Mouse (Mus musculus): ENCODE data around the gene Npas4. TPM values are rescaled to one million over a fixed set of nuclear protein-coding genes. Genes with fewer than 3 reads are reported as not detected.

Gene Npas4
- not detected in 2 replicates for polyA plus RNA-seq (2012; ENCODE audit: insufficient read depth, insufficient read length, missing spikeins)

GRCm38 (mm10) chr19:4990256-4990625 lies at the start of gene Npas4:
Gene Npas4, minus strand, starts transcription at chr19:4990316.
- Histone ChIP-seq H3K27ac (replicated peaks; ENCODE audit: low read depth, low read length) (no peak within 1 kb of the TSS), H3K4me1 (ENCODE audit: control insufficient read depth, insufficient read depth, insufficient read length, low read length) (0 out of 2 replicates have a peak, but pooled peaks cover 3% of the 10 kb centered on the region), H3K4me3 (ENCODE audit: insufficient read depth, low read depth, low read length) (no peak within 1 kb of the TSS)

DNA sequence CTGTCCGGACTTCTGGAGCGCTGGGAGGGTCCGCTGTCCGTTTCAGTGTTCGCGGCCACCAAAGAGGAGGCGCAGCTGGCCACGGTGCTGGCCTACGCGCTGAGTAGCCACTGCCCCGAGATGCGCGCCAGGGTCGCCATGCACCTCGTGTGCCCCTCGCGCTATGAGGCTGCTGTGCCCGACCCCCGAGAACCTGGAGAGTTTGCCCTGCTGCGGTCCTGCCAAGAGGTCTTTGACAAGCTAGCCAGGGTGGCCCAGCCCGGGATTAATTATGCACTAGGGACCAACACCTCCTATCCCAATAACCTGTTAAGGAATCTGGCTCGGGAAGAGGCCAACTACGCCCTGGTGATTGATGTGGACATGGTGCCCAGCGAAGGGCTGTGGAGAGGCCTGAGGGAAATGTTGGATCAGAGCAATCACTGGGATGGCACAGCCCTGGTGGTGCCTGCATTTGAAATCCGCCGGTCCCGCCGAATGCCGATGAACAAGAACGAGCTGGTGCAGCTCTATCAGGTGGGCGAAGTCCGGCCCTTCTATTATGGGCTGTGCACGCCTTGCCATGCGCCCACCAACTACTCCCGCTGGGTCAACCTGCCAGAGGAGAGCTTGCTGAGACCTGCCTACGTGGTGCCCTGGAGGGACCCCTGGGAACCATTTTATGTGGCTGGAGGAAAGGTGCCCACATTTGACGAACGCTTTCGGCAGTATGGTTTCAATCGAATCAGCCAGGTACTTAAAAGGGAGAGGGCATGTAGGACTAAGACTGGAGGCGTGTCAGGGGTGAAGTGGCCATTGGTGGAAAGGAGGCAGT lies 49.4 kb upstream of the Npas4 start:
- H3K4me3 ChIP-seq (ENCODE audit: insufficient read depth, low read depth, low read length) = peak overlapping the region; percentile 73
- no peak overlapping the region for H3K27ac ChIP-seq (replicated peaks; ENCODE audit: low read depth, low read length)

GRCm38 (mm10) chr19:5038709-5039156 lies 48.6 kb upstream of the Npas4 start, which contains the start of the genes B4gat1 and AC124502.3:
Gene B4gat1, plus strand, starts transcription at chr19:5038826.
Gene AC124502.3, plus strand, starts transcription at chr19:5038891.
- Histone ChIP-seq H3K27ac (replicated peaks; ENCODE audit: low read depth, low read length) (no peak within 1 kb of the TSS), H3K4me1 (ENCODE audit: control insufficient read depth, insufficient read depth, insufficient read length, low read length) (peaks cover 8% of the 10 kb centered on the region), H3K4me3 (ENCODE audit: insufficient read depth, low read depth, low read length) (peak within 1 kb of the TSS; percentile 73)

More for the DNA sequence above, 49.4 kb upstream of the Npas4 start:
- H3K4me1 ChIP-seq (ENCODE audit: control insufficient read depth, insufficient read depth, insufficient read length, low read length) = peaks cover 8% of the 10 kb centered on the region

DNA sequence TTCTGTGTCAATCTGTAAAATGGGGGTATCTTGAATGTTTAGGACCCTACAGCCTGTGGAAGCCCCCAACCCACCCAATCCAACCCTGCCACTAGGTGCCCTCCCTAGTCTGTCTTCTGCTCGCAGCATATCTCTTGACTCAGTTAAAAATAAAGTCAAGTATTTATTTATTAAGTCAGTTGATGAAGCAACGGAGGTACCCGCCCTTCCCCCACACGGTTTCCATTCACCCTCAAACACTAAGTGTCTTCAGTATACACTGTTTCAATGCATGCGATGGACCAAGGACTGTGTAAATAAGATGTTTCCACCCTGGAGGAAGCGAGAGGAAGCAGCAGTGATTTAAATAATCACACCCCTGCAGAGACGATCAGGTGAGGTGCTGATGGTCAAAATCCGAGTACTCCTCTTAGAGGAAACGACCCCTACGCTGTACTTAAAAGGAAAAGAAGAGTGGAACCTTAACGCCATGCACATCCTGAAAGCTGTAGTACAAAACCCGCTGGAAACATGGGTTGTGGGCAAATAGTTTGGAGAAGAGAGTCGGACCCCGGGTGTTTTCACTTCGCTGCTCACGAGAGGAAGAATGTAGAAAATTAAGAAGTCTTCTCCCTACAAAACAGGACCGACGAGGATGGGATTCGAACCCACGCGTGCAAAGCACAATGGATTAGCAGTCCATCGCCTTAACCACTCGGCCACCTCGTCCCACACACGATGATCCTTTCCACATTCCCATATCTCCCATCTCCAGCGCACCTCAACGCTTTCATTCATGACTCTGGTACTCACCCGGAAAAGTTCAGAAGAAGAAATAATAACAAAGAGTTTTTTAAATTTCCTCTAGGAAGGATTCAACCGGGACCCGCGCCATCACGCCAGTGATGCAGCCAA lies 47.8 kb upstream of the Npas4 start:
- Histone ChIP-seq H3K4me3 (ENCODE audit: insufficient read depth, low read depth, low read length) (peak overlapping the region; percentile 73), H3K4me1 (ENCODE audit: control insufficient read depth, insufficient read depth, insufficient read length, low read length) (peaks cover 8% of the 10 kb centered on the region), H3K27ac (replicated peaks; ENCODE audit: low read depth, low read length) (no peak overlapping the region)

DNA sequence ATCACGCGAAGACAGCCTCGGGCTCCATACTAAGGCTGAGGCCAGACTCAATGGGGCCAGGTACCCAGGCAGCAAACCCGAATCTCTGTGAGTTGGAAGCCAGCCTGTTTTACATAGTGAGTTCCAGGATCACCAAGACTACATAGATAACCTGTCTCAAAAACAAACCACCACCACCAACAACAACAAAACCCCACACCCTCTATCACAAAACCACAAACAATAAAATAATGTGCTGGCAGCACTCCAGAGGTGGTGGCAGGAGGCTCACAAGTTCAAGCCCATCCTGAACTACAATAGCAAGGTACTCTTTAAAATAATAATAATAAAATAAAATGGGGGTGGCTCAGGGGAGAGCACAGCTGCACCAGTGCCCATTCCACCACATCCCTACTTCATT lies 46.5 kb upstream of the Npas4 start:
- H3K4me1 ChIP-seq (ENCODE audit: control insufficient read depth, insufficient read depth, insufficient read length, low read length) = peaks cover 8% of the 10 kb centered on the region
- no peak overlapping the region for H3K27ac ChIP-seq (replicated peaks; ENCODE audit: low read depth, low read length)
- H3K4me3 ChIP-seq (ENCODE audit: insufficient read depth, low read depth, low read length) = no peak overlapping the region

DNA sequence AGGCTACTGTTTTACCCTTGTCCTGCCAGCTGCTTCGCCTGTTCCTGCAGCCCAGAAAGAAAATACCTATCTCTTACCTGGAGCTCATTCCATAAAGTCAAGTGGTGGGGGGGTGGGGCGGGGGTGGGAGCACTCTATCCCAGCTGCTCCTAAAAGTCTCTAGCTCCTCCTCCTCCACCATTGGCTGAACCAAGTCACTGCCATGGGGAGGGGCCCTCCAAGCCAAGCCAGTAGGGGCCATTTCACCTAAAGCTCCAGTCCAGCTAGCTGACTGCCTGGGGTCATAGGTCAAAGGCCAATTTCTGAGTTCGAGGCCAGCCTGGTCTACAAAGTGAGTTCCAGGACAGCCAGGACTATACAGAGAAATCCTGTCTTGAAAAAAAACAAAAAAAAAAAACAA lies 42.6 kb upstream of the Npas4 start:
- H3K4me1 ChIP-seq (ENCODE audit: control insufficient read depth, insufficient read depth, insufficient read length, low read length) = no peaks in the 10 kb centered on the region

DNA sequence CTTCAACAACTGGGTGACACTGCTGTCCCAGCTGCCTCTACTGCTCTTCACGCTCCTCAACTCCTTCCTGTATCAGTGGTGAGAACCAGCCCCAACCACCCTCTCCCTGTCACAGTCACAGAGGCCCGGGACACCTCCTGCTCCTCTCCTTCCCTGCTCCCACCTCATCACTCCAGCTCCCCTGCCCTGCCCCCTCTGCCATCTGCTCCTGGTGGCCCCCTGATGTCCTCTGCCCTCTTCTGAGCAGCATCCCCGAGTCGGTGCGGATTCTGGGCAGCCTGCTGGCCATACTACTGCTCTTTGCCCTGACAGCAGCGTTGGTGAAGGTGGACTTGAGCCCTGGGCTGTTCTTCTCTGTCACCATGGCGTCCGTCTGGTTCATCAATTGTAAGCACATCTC lies 36.0 kb upstream of the Npas4 start:
- Histone ChIP-seq H3K27ac (replicated peaks; ENCODE audit: low read depth, low read length) (no peak overlapping the region), H3K4me1 (ENCODE audit: control insufficient read depth, insufficient read depth, insufficient read length, low read length) (peaks cover 4% of the 10 kb centered on the region; the same call in 1 of the 2 replicates), H3K4me3 (ENCODE audit: insufficient read depth, low read depth, low read length) (no peak overlapping the region)

More for the DNA sequence above, 42.6 kb upstream of the Npas4 start:
- no peak overlapping the region for H3K27ac ChIP-seq (replicated peaks; ENCODE audit: low read depth, low read length)
- H3K4me3 ChIP-seq (ENCODE audit: insufficient read depth, low read depth, low read length) = no peak overlapping the region

GRCm38 (mm10) chr19:5023621-5024479 lies 33.7 kb upstream of the Npas4 start, which contains the start of gene Slc29a2:
Gene Slc29a2, plus strand, starts transcription at chr19:5023860.
- Histone ChIP-seq H3K27ac (replicated peaks; ENCODE audit: low read depth, low read length) (peak within 1 kb of the TSS; percentile 71), H3K4me3 (ENCODE audit: insufficient read depth, low read depth, low read length) (peak within 1 kb of the TSS; percentile 83), H3K4me1 (ENCODE audit: control insufficient read depth, insufficient read depth, insufficient read length, low read length) (peaks cover 4% of the 10 kb centered on the region; the same call in 1 of the 2 replicates)

- Histone ChIP-seq H3K4me1 (ENCODE audit: control insufficient read depth, insufficient read depth, insufficient read length, low read length) (peaks cover 4% of the 10 kb centered on the region; the same call in 1 of the 2 replicates), H3K4me3 (ENCODE audit: insufficient read depth, low read depth, low read length) (no peak overlapping the region), H3K27ac (replicated peaks; ENCODE audit: low read depth, low read length) (no peak overlapping the region)
Measured at GRCm38 (mm10) chr19:5021416-5021815, 31.3 kb upstream of the Npas4 start.

GRCm38 (mm10) chr19:5018191-5018590 lies 28.1 kb upstream of the Npas4 start:
- H3K4me3 ChIP-seq (ENCODE audit: insufficient read depth, low read depth, low read length) = no peak overlapping the region
- H3K27ac ChIP-seq (replicated peaks; ENCODE audit: low read depth, low read length) = no peak overlapping the region
- H3K4me1 ChIP-seq (ENCODE audit: control insufficient read depth, insufficient read depth, insufficient read length, low read length) = no peaks in the 10 kb centered on the region

DNA sequence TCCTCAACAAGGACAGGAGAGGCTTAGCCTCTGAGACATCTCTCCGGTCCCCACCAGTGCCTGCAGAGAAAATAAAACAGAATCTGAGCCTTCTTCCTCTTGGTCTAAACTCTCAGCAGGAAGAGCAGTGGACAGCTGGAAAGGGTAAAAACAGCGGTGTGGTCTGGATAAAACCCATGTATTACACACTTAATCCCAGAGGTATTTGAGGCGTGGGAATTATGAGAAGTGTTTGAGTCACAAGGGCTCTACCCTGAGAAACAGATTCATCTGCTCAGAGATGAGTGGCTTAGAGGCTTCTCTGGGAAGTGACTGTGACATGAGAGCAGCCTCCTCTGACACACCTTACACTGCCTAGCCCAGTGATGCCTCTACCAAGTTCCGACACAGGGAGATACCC lies 27.5 kb upstream of the Npas4 start:
- Histone ChIP-seq H3K4me1 (ENCODE audit: control insufficient read depth, insufficient read depth, insufficient read length, low read length) (no peaks in the 10 kb centered on the region), H3K4me3 (ENCODE audit: insufficient read depth, low read depth, low read length) (no peak overlapping the region), H3K27ac (replicated peaks; ENCODE audit: low read depth, low read length) (no peak overlapping the region)

GRCm38 (mm10) chr19:5016782-5017181 lies 26.7 kb upstream of the Npas4 start:
- H3K4me1 ChIP-seq (ENCODE audit: control insufficient read depth, insufficient read depth, insufficient read length, low read length) = no peaks in the 10 kb centered on the region
- no peak overlapping the region for H3K27ac ChIP-seq (replicated peaks; ENCODE audit: low read depth, low read length)
- H3K4me3 ChIP-seq (ENCODE audit: insufficient read depth, low read depth, low read length) = no peak overlapping the region

DNA sequence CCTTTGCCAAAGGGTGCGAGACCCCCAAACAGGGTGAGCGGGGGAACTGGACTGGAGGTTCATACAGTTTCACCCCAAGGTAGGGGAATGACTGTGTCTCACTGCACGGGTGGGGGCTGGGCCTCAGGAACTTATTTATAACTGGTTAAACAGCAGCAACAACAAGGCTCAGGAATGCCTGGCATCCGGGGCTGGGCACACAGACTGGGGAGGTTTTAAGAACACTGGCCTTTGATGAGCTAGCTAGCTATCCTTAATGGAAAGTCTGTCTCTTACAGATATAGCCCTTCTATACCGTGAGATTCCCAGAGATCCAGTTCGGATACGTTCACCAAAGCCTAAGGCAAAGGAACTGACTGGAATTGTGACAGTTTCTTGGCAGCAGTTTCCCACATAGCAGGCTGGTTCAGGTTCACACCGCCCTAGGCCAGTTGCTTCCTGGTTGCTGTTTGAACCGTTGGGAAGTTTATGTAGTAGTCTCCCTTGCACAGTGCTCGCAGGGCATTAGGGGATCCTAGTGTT lies 26.2 kb upstream of the Npas4 start:
- no peak overlapping the region for H3K4me3 ChIP-seq (ENCODE audit: insufficient read depth, low read depth, low read length)
- H3K27ac ChIP-seq (replicated peaks; ENCODE audit: low read depth, low read length) = no peak overlapping the region
- H3K4me1 ChIP-seq (ENCODE audit: control insufficient read depth, insufficient read depth, insufficient read length, low read length) = no peaks in the 10 kb centered on the region

DNA sequence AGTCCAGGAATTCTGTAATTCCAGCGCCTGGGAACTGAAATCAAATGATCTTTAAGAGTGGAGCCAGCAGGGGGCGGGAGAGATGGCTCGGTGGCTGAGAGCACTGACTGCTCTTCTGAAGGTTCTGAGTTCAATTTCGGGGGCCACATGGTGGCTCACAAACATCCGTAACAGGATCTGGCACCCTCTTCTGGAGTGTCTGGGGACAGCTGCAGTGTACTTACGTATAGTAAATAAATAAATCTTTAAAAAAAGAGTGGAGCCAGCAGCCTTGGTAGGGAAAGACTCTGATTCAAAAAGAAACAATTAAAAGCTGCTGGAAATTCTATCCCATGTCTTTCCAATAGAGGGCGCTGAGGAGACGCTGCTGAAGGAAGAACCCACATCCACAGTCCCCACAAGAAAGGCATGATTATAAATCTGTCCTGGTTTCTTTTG lies 24.9 kb upstream of the Npas4 start:
- H3K4me3 ChIP-seq (ENCODE audit: insufficient read depth, low read depth, low read length) = no peak overlapping the region
- no peak overlapping the region for H3K27ac ChIP-seq (replicated peaks; ENCODE audit: low read depth, low read length)

More for the DNA sequence above, 24.9 kb upstream of the Npas4 start:
- H3K4me1 ChIP-seq (ENCODE audit: control insufficient read depth, insufficient read depth, insufficient read length, low read length) = no peaks in the 10 kb centered on the region
